Mouse (Mus musculus) testis, adult 2 months (tissue): ENCODE data around the gene 1700017B05Rik.

Experiments
- CTCF ChIP-seq: fragments of 200-500 bp; IDR thresholded peaks from 2 replicates; pipeline ENCODE4 v1.5.1; 2012; ENCODE audit warnings: low read depth, mild to moderate bottlenecking, inconsistent platforms, low read length, moderate library complexity; ENCODE audit not compliant: control insufficient read depth, insufficient read depth, insufficient replicate concordance
- POLR2A ChIP-seq: fragments of 200-500 bp; IDR thresholded peaks from 2 replicates; pipeline ENCODE4 v1.6.1; 2012; ENCODE audit warnings: low read depth, mild to moderate bottlenecking, inconsistent platforms, low read length, moderate library complexity; ENCODE audit not compliant: control insufficient read depth

DNA sequence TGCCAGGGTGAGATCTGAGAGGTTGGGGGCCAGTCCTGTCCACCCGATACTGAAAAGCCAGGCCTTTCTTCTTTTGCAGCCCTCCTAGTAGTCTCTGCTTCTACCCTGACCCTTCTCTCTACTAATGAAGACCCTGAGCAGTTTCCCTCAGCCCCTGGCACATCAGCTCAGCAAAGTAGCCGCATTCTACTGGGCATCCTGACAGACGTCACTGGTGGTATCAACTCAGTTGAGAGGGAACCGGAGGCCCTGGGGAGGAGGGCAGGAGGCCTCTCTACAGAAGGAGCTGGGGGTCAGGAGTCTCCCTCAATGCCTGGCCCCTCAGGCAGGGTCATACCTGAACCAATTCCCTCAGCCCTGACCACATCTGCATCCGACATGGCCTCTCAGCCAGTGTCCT, 21.3 kb downstream of the 1700017B05Rik start:
- no peak for TF ChIP-seq CTCF
- TF ChIP-seq POLR2A, result no peak
